Mouse (Mus musculus) heart, embryonic 13.5 days (tissue): Measurements from ENCODE around the gene Plcb1. TPM values are rescaled to one million over a fixed set of nuclear protein-coding genes. Genes with fewer than 3 reads are reported as not detected.

Experiments used
- ATAC-seq: fragments of 200-750 bp; cut with Nextera tagmentation; 2 replicates; pipeline ENCODE4 v1.8.0; 2017; ENCODE audit warnings: moderate TSS enrichment; ENCODE audit not compliant: insufficient number of reproducible peaks, low FRiP score, low TSS enrichment; ENCODE audit errors: extremely low read depth
- H3K27ac ChIP-seq: fragments of 300-500 bp; sonication (generic); replicated peaks from 2 replicates; pipeline ENCODE4 v1.5.1; 2015; ENCODE audit warnings: moderate library complexity, mild to moderate bottlenecking, inconsistent platforms
- H3K27me3 ChIP-seq: fragments of 300-500 bp; sonication (generic); replicated peaks from 2 replicates; pipeline ENCODE4 v1.6.1; 2015; ENCODE audit warnings: mild to moderate bottlenecking, inconsistent platforms
- H3K36me3 ChIP-seq: fragments of 300-500 bp; sonication (generic); 2 replicates; pipeline ENCODE4 v1.6.1; 2015; ENCODE audit warnings: mild to moderate bottlenecking, inconsistent platforms
- H3K4me1 ChIP-seq: fragments of 300-500 bp; sonication (generic); 2 replicates; pipeline ENCODE4 v1.6.1; 2015; ENCODE audit warnings: inconsistent platforms
- H3K4me2 ChIP-seq: fragments of 300-500 bp; sonication (generic); 2 replicates; pipeline ENCODE4 v1.6.1; 2015; ENCODE audit warnings: inconsistent platforms, mild to moderate bottlenecking, moderate library complexity
- H3K4me3 ChIP-seq: fragments of 300-500 bp; sonication (generic); 2 replicates; pipeline ENCODE4 v1.5.1; 2015; ENCODE audit warnings: moderate library complexity, mild to moderate bottlenecking, inconsistent platforms
- H3K9ac ChIP-seq: fragments of 300-500 bp; sonication (generic); 2 replicates; pipeline ENCODE4 v1.6.1; 2015; ENCODE audit warnings: inconsistent platforms, mild to moderate bottlenecking, moderate library complexity
- H3K9me3 ChIP-seq: fragments of 300-500 bp; sonication (generic); 2 replicates; pipeline ENCODE4 v1.6.1; 2016; ENCODE audit warnings: inconsistent platforms
- WGBS: fragments of 180-500 bp; shearing (Covaris S2); methylation state at CpG from one replicate; pipeline ENCODE4 v1.1.7; 2015; ENCODE audit warnings: mixed read lengths; 5-methylcytosine and 5-hydroxymethylcytosine counted together
- polyA plus RNA-seq: library from polyadenylated mRNA; unstranded; fragments of >200 nt; fragmentation: Nextera tagmentation; extraction: Ambion mirVana; gene quantifications from 2 replicates; pipeline ENCODE4 v1.2.1, GENCODE M21; 2015

Gene Plcb1
- polyA plus RNA-seq, 1 experiment from 2014 or later = 5.9 TPM

DNA sequence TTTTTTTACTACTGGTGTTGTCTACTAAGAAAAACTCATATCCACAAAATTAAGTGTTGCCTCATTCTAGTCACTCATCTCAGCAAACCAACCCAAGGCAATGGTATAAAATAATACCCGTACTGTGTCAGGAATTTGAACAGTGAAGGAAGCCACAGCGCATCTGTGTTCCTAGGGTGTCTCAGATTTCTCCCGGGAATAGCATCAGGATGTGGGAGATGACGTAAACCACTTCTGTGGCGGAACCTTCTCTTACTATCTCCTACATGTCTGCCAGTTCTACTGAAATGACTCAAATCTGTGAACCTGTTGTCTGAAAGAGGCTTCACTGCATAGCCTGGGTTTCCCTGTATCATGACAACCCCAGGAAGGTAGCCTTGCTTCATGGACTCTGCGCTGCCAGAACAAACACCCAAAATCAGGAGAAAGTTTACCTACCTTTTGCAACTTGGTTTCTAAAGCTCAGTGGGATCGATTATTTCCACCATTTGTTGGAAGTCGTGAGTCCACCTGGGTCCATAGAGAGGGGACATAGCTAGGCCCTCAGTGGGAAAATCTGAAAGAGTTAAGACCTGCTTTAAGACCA lies 510.4 kb downstream of the Plcb1 start:
- Histone ChIP-seq H3K9ac (no peak overlapping the region), H3K9me3 (no peaks in the 10 kb centered on the region), H3K27ac (no peak overlapping the region), H3K4me2 (no peak overlapping the region), H3K4me1 (no peaks in the 10 kb centered on the region), H3K36me3 (no peaks in the 10 kb centered on the region), H3K4me3 (no peak overlapping the region), H3K27me3 (no peaks in the 10 kb centered on the region)
- ATAC-seq = no peak
- 73% methylated on average over 8 of the region's 8 CpGs for WGBS

GRCm38 (mm10) chr2:135300480-135300879 lies 514.6 kb downstream of the Plcb1 start:
- Histone ChIP-seq H3K27ac (no peak overlapping the region), H3K9me3 (no peaks in the 10 kb centered on the region), H3K9ac (no peak overlapping the region), H3K4me3 (no peak overlapping the region), H3K27me3 (no peaks in the 10 kb centered on the region), H3K4me1 (no peaks in the 10 kb centered on the region), H3K36me3 (no peaks in the 10 kb centered on the region), H3K4me2 (no peak overlapping the region)
- 93% methylated on average over 1 of the region's 1 CpGs for WGBS
- no peak for ATAC-seq

DNA sequence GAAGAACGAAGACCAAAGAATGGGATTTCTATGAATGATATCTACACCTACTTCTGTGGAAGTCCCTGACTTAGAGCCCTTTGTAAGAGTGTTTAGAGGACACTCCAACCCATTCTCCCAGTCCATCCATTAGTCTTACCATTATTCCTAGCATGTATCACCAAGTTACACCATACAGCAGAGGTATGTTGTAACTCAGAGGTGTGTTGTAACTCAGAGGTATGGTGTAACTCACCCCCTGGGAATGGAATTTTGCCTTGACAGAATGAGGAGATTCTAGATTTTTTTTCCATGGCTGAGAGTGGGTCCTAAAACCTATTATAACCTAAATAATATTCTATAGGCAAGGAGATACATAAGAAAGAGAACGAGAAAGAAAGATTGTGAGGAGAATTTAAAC lies 516.6 kb downstream of the Plcb1 start:
- H3K4me3 ChIP-seq = no peak overlapping the region
- no peak overlapping the region for H3K4me2 ChIP-seq
- no peak for ATAC-seq
- no peaks in the 10 kb centered on the region for H3K36me3 ChIP-seq
- WGBS = 86% methylated on average over 2 of the region's 2 CpGs
- no peak overlapping the region for H3K9ac ChIP-seq
- H3K4me1 ChIP-seq = no peaks in the 10 kb centered on the region
- H3K9me3 ChIP-seq = no peaks in the 10 kb centered on the region
- H3K27me3 ChIP-seq = no peaks in the 10 kb centered on the region
- H3K27ac ChIP-seq = no peak overlapping the region

DNA sequence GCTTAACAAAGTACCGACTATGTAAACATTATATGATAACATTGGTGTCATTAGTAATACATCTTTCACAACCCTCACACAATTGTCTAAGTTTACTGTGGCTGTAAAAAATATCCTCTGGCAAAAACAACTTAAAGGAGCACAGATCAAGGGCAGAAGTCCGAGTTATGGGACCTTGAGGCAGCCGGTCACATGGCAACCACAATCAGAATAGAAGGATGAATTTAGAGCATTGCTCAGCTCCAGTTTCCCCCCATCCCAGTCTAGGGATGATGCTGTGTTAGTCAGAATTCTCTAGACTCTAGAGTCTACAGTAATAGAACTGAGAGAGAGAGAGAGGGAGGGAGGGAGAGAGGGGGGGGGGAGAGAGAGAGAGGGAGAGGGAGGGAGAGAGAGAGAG lies 519.3 kb downstream of the Plcb1 start:
- H3K9me3 ChIP-seq = no peaks in the 10 kb centered on the region
- H3K4me2 ChIP-seq = no peak overlapping the region
- no peaks in the 10 kb centered on the region for H3K36me3 ChIP-seq
- H3K27me3 ChIP-seq = no peaks in the 10 kb centered on the region
- no peak overlapping the region for H3K9ac ChIP-seq
- H3K4me3 ChIP-seq = no peak overlapping the region
- H3K27ac ChIP-seq = no peak overlapping the region
- H3K4me1 ChIP-seq = no peaks in the 10 kb centered on the region
- no peak for ATAC-seq
- 67% methylated on average over 3 of the region's 3 CpGs for WGBS

- Histone ChIP-seq H3K4me3 (no peak overlapping the region), H3K9ac (no peak overlapping the region), H3K4me2 (no peak overlapping the region), H3K4me1 (no peaks in the 10 kb centered on the region), H3K27ac (no peak overlapping the region), H3K36me3 (no peaks in the 10 kb centered on the region), H3K9me3 (no peaks in the 10 kb centered on the region), H3K27me3 (no peaks in the 10 kb centered on the region)
- no peak for ATAC-seq
- 61% methylated on average over 7 of the region's 7 CpGs for WGBS
Measured at GRCm38 (mm10) chr2:135305736-135306471, 520.0 kb downstream of the Plcb1 start.

- no peak overlapping the region for H3K4me3 ChIP-seq
- H3K4me1 ChIP-seq = no peaks in the 10 kb centered on the region
- H3K27me3 ChIP-seq = no peaks in the 10 kb centered on the region
- no peaks in the 10 kb centered on the region for H3K9me3 ChIP-seq
- no peak overlapping the region for H3K27ac ChIP-seq
- ATAC-seq = no peak
- WGBS = 56% methylated on average over 2 of the region's 2 CpGs
- no peak overlapping the region for H3K4me2 ChIP-seq
- no peaks in the 10 kb centered on the region for H3K36me3 ChIP-seq
- no peak overlapping the region for H3K9ac ChIP-seq
Measured at GRCm38 (mm10) chr2:135306472-135306771, 520.6 kb downstream of the Plcb1 start.

DNA sequence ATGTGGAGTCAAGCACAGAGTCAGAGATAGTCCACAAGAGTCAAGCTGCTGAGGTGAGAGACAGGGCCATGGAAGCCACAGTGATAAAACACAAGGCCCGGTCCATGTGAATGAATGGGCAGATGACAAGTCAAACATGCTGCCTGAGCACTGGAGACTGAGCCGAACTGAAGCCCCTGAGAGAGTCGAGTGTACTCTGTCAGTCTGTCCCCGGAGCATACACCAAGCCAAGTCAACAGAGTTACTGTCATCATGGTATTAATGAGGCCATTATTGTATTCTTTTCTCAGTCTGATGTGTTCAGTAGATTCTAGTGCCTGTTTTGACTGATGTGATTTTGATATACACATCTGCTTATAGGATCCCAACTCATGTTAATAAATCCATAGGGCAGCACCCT lies 521.9 kb downstream of the Plcb1 start:
- WGBS = 59% methylated on average over 4 of the region's 4 CpGs
- H3K27me3 ChIP-seq = no peaks in the 10 kb centered on the region
- no peaks in the 10 kb centered on the region for H3K36me3 ChIP-seq
- no peaks in the 10 kb centered on the region for H3K9me3 ChIP-seq
- H3K9ac ChIP-seq = no peak overlapping the region
- ATAC-seq = no peak
- H3K4me2 ChIP-seq = no peak overlapping the region
- H3K4me3 ChIP-seq = no peak overlapping the region
- H3K4me1 ChIP-seq = no peaks in the 10 kb centered on the region
- no peak overlapping the region for H3K27ac ChIP-seq

DNA sequence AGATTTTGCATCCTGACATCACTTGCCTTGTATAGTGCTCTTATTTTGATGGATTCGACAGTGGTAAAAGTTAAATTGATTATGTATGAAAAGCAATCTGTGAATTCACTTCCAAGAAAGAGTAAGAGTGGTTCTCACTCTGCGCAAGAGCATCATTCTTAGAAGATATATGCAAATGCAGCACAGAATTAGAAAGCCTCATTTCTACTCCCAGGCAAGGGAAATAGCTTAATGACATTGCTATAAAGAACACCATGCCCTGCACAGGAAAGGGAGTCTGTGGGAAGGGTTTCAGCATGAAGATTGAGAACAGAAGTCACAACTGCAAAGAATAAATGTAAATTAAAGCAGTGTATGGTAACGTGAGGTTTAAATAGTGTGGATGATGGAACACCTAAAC lies 530.1 kb downstream of the Plcb1 start:
- H3K9ac ChIP-seq = no peak overlapping the region
- H3K27me3 ChIP-seq = no peaks in the 10 kb centered on the region
- WGBS = 81% methylated on average over 3 of the region's 3 CpGs
- ATAC-seq = no peak
- H3K36me3 ChIP-seq = no peaks in the 10 kb centered on the region
- no peak overlapping the region for H3K4me2 ChIP-seq
- no peaks in the 10 kb centered on the region for H3K9me3 ChIP-seq
- no peaks in the 10 kb centered on the region for H3K4me1 ChIP-seq
- no peak overlapping the region for H3K27ac ChIP-seq
- no peak overlapping the region for H3K4me3 ChIP-seq

DNA sequence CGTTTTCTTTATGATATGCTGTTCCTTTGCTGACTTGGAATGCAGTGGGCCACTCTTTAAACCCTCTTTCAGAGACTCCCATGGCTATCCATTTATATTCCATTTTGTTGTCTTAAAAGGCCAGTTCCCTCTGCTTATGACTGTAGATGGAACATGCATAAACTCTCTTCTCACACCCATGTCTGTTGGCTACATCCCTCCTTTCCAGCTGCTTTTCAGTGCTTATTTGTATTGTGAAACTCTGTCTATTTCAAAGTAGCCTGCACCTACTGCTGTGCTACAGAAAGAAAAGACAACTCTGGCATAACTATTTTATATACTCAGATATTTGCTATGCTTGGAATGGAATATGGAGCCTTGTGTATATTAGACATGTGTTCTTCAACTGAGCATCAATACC lies 532.3 kb downstream of the Plcb1 start:
- Histone ChIP-seq H3K4me3 (no peak overlapping the region), H3K36me3 (no peaks in the 10 kb centered on the region), H3K9ac (no peak overlapping the region), H3K9me3 (no peaks in the 10 kb centered on the region), H3K4me1 (no peaks in the 10 kb centered on the region), H3K27ac (no peak overlapping the region), H3K27me3 (no peaks in the 10 kb centered on the region), H3K4me2 (no peak overlapping the region)
- no peak for ATAC-seq
- 67% methylated on average over 1 of the region's 1 CpGs for WGBS

DNA sequence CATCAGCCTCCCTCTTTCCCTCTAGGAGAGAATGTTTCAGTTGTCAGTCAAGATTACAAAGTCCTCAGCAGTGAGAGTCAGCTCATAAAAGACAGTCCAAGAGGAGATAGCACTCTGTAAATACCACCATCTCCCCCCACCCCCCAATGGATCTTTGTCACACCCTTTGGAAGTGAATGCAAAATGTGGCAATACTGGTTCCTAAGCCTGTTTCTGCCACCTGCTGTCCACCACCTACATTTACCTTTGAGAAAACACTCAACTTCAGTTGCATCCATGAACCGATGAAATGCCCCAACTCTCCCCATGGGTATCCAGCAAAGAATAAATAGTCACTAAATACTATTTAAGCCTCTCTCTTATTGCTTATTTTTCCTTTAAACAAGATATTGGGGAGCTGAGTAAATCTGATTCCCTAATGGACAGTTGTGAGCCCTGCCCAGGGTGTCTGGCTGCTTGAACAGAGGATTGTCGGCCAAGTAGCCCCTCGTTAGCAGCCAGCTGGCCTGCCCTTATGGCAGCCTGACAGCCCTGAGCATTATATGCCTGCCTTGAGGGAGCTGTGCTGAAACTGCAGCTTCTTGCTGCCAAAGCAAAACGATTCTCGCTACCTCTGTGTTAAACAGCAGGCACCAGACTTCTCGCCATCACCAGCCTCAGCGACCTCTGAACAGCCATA lies 537.5 kb downstream of the Plcb1 start:
- H3K9me3 ChIP-seq = no peaks in the 10 kb centered on the region
- no peaks in the 10 kb centered on the region for H3K36me3 ChIP-seq
- no peaks in the 10 kb centered on the region for H3K4me1 ChIP-seq
- H3K9ac ChIP-seq = no peak overlapping the region
- H3K4me2 ChIP-seq = no peak overlapping the region
- no peak for ATAC-seq
- 82% methylated on average over 7 of the region's 7 CpGs for WGBS
- no peak overlapping the region for H3K4me3 ChIP-seq
- no peak overlapping the region for H3K27ac ChIP-seq
- H3K27me3 ChIP-seq = no peaks in the 10 kb centered on the region

DNA sequence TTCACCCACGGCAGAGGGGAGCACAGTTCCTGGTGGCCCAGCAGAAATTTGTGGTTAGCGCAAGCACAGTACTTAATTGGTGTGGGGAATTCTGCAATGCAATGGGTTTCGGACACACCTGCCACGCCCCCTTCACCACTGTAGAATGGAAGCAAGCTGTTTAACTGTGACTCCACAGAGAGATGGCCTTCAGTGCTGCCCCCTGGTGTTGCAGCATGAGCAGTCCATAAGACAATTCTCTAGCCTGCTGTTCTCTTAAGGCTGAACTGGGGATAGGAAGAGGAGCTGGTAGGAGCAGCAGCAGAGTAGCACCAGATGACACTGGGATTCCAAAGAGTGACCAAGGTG lies 538.1 kb downstream of the Plcb1 start:
- WGBS = 48% methylated on average over 4 of the region's 4 CpGs
- peak; percentile 63 for ATAC-seq

DNA sequence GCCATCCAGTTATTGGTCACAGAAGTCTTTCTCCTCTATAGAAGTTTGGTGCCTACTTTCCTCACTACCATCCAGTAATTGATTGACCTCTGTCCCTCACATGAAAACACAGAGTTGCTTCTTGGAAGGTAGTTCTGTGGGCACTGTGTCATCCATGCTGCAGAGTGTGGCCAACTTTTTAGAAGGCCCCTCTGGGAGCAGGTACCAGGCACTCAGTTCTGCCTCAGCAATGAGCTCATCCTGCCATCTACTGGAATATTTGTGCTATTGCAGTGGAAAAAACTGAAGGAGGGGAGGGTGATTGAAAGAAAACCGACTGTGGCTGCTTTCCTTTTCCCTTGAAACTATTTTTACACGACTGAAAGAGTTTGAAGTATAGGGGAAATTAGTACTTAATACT lies 542.9 kb downstream of the Plcb1 start:
- no peak overlapping the region for H3K9ac ChIP-seq
- 3% methylated on average over 2 of the region's 2 CpGs for WGBS
- no peaks in the 10 kb centered on the region for H3K4me1 ChIP-seq
- 0 out of 2 replicates have a peak, but pooled peaks cover 6% of the 10 kb centered on the region for H3K27me3 ChIP-seq
- no peak overlapping the region for H3K4me3 ChIP-seq
- no peaks in the 10 kb centered on the region for H3K36me3 ChIP-seq
- H3K27ac ChIP-seq = no peak overlapping the region
- ATAC-seq = no peak
- no peak overlapping the region for H3K4me2 ChIP-seq
- no peaks in the 10 kb centered on the region for H3K9me3 ChIP-seq

More for the DNA sequence above, 538.1 kb downstream of the Plcb1 start:
- Histone ChIP-seq H3K27ac (no peak overlapping the region), H3K36me3 (no peaks in the 10 kb centered on the region), H3K27me3 (no peaks in the 10 kb centered on the region), H3K4me3 (no peak overlapping the region), H3K4me2 (no peak overlapping the region), H3K9me3 (no peaks in the 10 kb centered on the region), H3K9ac (no peak overlapping the region), H3K4me1 (no peaks in the 10 kb centered on the region)
